Mouse (Mus musculus) liver, adult 2 months (tissue): Measurements from ENCODE around the gene Adar.

Experiments used
- CTCF ChIP-seq: fragments of 200-500 bp; IDR thresholded peaks from 2 replicates; pipeline ENCODE4 v1.5.1; 2011; ENCODE audit warnings: low read depth, low read length, control low read depth
- POLR2A ChIP-seq: fragments of 200-500 bp; IDR thresholded peaks from 2 replicates; pipeline ENCODE4 v1.6.1; 2011; ENCODE audit warnings: low read length, control low read depth; ENCODE audit not compliant: insufficient read depth; ENCODE audit errors: extremely low read depth

- TF ChIP-seq CTCF (peak; percentile 99), POLR2A (no peak)
Observed at GRCm38 (mm10) chr3:89772588-89772967, 57.8 kb downstream of the Adar start.
